32 mouse cellular contexts compared by ENCODE assay signal in the genomic region with DNA sequence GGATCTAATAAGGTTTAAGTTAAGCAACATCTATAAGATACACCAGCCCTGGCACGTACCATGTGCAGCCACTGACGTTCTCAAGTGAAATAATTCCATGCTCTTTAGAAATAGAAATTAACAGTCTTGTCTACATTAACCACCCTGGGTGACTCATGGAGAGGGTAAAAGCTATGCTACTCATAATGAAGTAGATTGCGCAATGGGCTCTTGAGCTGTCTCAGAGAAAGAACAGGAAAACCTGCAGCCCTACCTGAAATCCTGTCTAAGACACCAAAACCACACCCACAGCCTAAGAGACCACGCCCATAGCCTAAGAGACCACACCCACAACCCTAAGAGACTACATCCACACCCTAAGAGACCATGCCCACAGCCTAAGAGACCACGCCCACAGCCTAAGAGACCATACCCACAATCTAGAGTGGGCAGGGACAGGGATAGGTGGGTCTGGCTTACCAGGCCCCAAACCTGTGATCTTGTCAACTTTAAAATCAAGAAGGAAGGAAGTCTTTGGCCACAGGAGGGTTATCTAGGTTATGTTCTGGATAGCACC.
DNase-seq lines count a peak whose midpoint lies in the region; ATAC-seq and TF ChIP-seq lines count a peak whose summit lies in the region.
"Had no signal": no experiment of that assay in that cellular context is flagged by ENCODE, and none has a peak within 500 bp of the region (broad histone marks: within the 10 kb centered on the region; RNA-seq: fewer than 3 reads in every experiment).

No protein-coding gene starts in this region.

- peak; percentile 52; the same call in 1 of the 2 replicates for ATAC-seq in lung, embryonic 15.5 days (ENCODE audit: borderline replicate concordance, extremely low read depth, low FRiP score, low TSS enrichment)
- ATAC-seq in embryonic facial prominence, embryonic 15.5 days (ENCODE audit: insufficient number of reproducible peaks, low FRiP score, low TSS enrichment, low read depth): no peak
- ATAC-seq in inflammation-experienced regulatory T-cells, adult 6 months: no peak
- ATAC-seq: hindbrain, postnatal 0 days; intestine, embryonic 16.5 days had no signal

- 72% methylated on average over 5 of the region's 5 CpGs for WGBS in lung, embryonic 15.5 days
- WGBS in embryonic facial prominence, embryonic 15.5 days: 71% methylated on average over 5 of the region's 5 CpGs

- peaks cover 4% of the 10 kb centered on the region; the same call in 1 of the 2 replicates for H3K27me3 ChIP-seq in lung, embryonic 15.5 days
- peaks cover 3% of the 10 kb centered on the region; the same call in 1 of the 2 replicates for H3K27me3 ChIP-seq in embryonic facial prominence, embryonic 15.5 days
- H3K27me3 ChIP-seq in myocyte (ENCODE audit: control insufficient read depth, insufficient read depth, insufficient read length): peaks cover 6% of the 10 kb centered on the region
- H3K27me3 ChIP-seq: embryonic facial prominence, embryonic 12.5 days; hindbrain, embryonic 12.5 days; liver, embryonic 13.5 days had no signal

- no peaks in the 10 kb centered on the region for H3K36me3 ChIP-seq in lung, embryonic 15.5 days
- H3K36me3 ChIP-seq in embryonic facial prominence, embryonic 15.5 days: no peaks in the 10 kb centered on the region
- H3K36me3 ChIP-seq in myocyte (ENCODE audit: control insufficient read depth, insufficient read depth): no peaks in the 10 kb centered on the region
- H3K36me3 ChIP-seq: embryonic facial prominence, embryonic 12.5 days; heart, embryonic 13.5 days; hindbrain, embryonic 12.5 days; limb, embryonic 10.5 days; limb, embryonic 15.5 days; liver, embryonic 13.5 days; midbrain, embryonic 12.5 days had no signal

- H3K27ac ChIP-seq in lung, embryonic 15.5 days: no peak overlapping the region
- H3K27ac ChIP-seq in embryonic facial prominence, embryonic 15.5 days (replicated peaks): 0 out of 2 replicates have a peak overlapping the region, but pooled peaks have one; percentile 13
- H3K27ac ChIP-seq: embryonic facial prominence, embryonic 12.5 days; heart, embryonic 13.5 days; hindbrain, embryonic 12.5 days; hindbrain, postnatal 0 days; limb, embryonic 10.5 days; limb, embryonic 15.5 days; liver, embryonic 13.5 days; midbrain, embryonic 12.5 days had no signal

- H3K4me3 ChIP-seq in lung, embryonic 15.5 days: no peak overlapping the region
- no peak overlapping the region for H3K4me3 ChIP-seq in embryonic facial prominence, embryonic 15.5 days (replicated peaks)
- no peak overlapping the region for H3K4me3 ChIP-seq in myocyte
- H3K4me3 ChIP-seq: embryonic facial prominence, embryonic 12.5 days; erythroblast, embryonic 14.5 days; heart, embryonic 13.5 days; hindbrain, embryonic 12.5 days; limb, embryonic 10.5 days; limb, embryonic 15.5 days; liver, embryonic 13.5 days; megakaryocyte, embryonic 14.5 days; midbrain, embryonic 12.5 days had no signal

- no peak overlapping the region for H3K4me2 ChIP-seq in lung, embryonic 15.5 days
- no peak overlapping the region for H3K4me2 ChIP-seq in embryonic facial prominence, embryonic 15.5 days (replicated peaks)
- no peak overlapping the region for H3K4me2 ChIP-seq in myocyte (ENCODE audit: low read depth)
- H3K4me2 ChIP-seq: embryonic facial prominence, embryonic 12.5 days; heart, embryonic 13.5 days; hindbrain, embryonic 12.5 days; limb, embryonic 15.5 days; liver, embryonic 13.5 days; midbrain, embryonic 12.5 days had no signal

- H3ac ChIP-seq in myocyte (ENCODE audit: control insufficient read depth, insufficient read length): no peak overlapping the region

- TF ChIP-seq POLR2A in myocyte (IDR thresholded peaks at IDR 0.05; ENCODE audit: insufficient read length, low read depth): no peak

- H3K79me2 ChIP-seq in myocyte (ENCODE audit: control insufficient read depth, insufficient read depth): no peaks in the 10 kb centered on the region

- no peaks in the 10 kb centered on the region for H3K9me3 ChIP-seq in lung, embryonic 15.5 days
- H3K9me3 ChIP-seq in embryonic facial prominence, embryonic 15.5 days (replicated peaks): no peaks in the 10 kb centered on the region
- H3K9me3 ChIP-seq: embryonic facial prominence, embryonic 12.5 days; hindbrain, embryonic 12.5 days; limb, embryonic 10.5 days; limb, embryonic 15.5 days; liver, embryonic 13.5 days; midbrain, embryonic 12.5 days had no signal

- no peak overlapping the region for H3K9ac ChIP-seq in lung, embryonic 15.5 days
- no peak overlapping the region for H3K9ac ChIP-seq in embryonic facial prominence, embryonic 15.5 days
- H3K9ac ChIP-seq: embryonic facial prominence, embryonic 12.5 days; heart, embryonic 13.5 days; hindbrain, embryonic 12.5 days; limb, embryonic 15.5 days; liver, embryonic 13.5 days; midbrain, embryonic 12.5 days had no signal

- no peaks in the 10 kb centered on the region for H3K4me1 ChIP-seq in lung, embryonic 15.5 days
- H3K4me1 ChIP-seq in embryonic facial prominence, embryonic 15.5 days: 0 out of 2 replicates have a peak, but pooled peaks cover 5% of the 10 kb centered on the region
- H3K4me1 ChIP-seq: heart, embryonic 13.5 days; limb, embryonic 10.5 days; limb, embryonic 15.5 days; liver, embryonic 13.5 days; megakaryocyte, embryonic 14.5 days had no signal

- DNase-seq in lung, postnatal 10 days: no peak
- peak; percentile 87 for DNase-seq in ES-CJ7 (ENCODE audit: low read depth, low spot score)
- no peak for DNase-seq in heart, postnatal 25 days (ENCODE audit: low spot score)
- no peak for DNase-seq in cerebellum, postnatal 36 days
- DNase-seq: adrenal gland, adult 8-10 months; B cell, adult 2 months; cerebellum, adult 8-10 months; cerebellum, postnatal 25 days; gastrocnemius, postnatal 10 days; heart, postnatal 10 days; kidney, adult 9 months; kidney, postnatal 10 days; layer of hippocampus, adult 9-11 months; liver, embryonic 13.5 days; retina, postnatal 1 day; spleen, adult 18-20 months; thymus, adult 2 months; thymus, postnatal 36 days had no signal

- intact Hi-C loops in heart, postnatal 25 days (cut with DNase I): no loop called here

TF ChIP-seq in myocyte, 11 proteins besides CTCF, POLR2A, EP300 and RAD21:
- TF ChIP-seq CEBPB (IDR thresholded peaks at IDR 0.05; ENCODE audit: insufficient read depth, poor library complexity, severe bottlenecking): peak; percentile 83
- TF ChIP-seq REST (IDR thresholded peaks at IDR 0.05; ENCODE audit: insufficient read depth, insufficient read length): no peak
TF ChIP-seq in myocyte: peak in this region for 1.
